Mouse (Mus musculus): ENCODE results near the gene Cmss1. TPM values are rescaled to one million over a fixed set of nuclear protein-coding genes. Genes with fewer than 3 reads are reported as not detected.

Gene Cmss1
- total and polyA plus RNA-seq, 2 experiments = 3.1 to 7.8 TPM

GRCm38 (mm10) chr16:57295216-57295934 lies 311.3 kb downstream of the Cmss1 start:
- Histone ChIP-seq H3K27ac (replicated peaks; ENCODE audit: insufficient read depth, low read depth, low read length) (no peak overlapping the region), H3K27me3 (ENCODE audit: control insufficient read depth, insufficient read depth, low read length) (no peaks in the 10 kb centered on the region), H3K9ac (ENCODE audit: low read depth, low read length) (no peak overlapping the region), H3K4me1 (ENCODE audit: control insufficient read depth, insufficient read depth, low read length) (no peaks in the 10 kb centered on the region), H3K4me3 (ENCODE audit: insufficient read depth, low read depth, low read length) (no peak overlapping the region), H3K79me2 (ENCODE audit: control insufficient read depth, insufficient read depth, low read length) (no peaks in the 10 kb centered on the region), H3K36me3 (ENCODE audit: control insufficient read depth, insufficient read depth, low read length) (no peaks in the 10 kb centered on the region)
- DNase-seq (ENCODE audit: extremely low read depth, low read depth, low spot score) = no peak
- WGBS = 82% methylated on average over 10 of the region's 10 CpGs
- no peak for TF ChIP-seq POLR2A (IDR thresholded peaks at IDR 0.05; ENCODE audit: extremely low read depth, insufficient read depth, low read length)
- no peak for TF ChIP-seq CTCF (IDR thresholded peaks at IDR 0.05; ENCODE audit: low read depth, low read length)

GRCm38 (mm10) chr16:57292765-57293164 lies 313.9 kb downstream of the Cmss1 start, which contains the start of gene Tmem30c:
Gene Tmem30c (minus strand): TSS chr16:57292865.
- no peak within 1 kb of the TSS for H3K27ac ChIP-seq (replicated peaks; ENCODE audit: insufficient read depth, low read depth, low read length)
- no peaks in the 10 kb centered on the region for H3K36me3 ChIP-seq (ENCODE audit: control insufficient read depth, insufficient read depth, low read length)
- TF ChIP-seq CTCF (IDR thresholded peaks at IDR 0.05; ENCODE audit: low read depth, low read length) = no peak
- TF ChIP-seq POLR2A (IDR thresholded peaks at IDR 0.05; ENCODE audit: extremely low read depth, insufficient read depth, low read length) = no peak
- H3K4me1 ChIP-seq (ENCODE audit: control insufficient read depth, insufficient read depth, low read length) = no peaks in the 10 kb centered on the region
- 77% methylated on average over 2 of the region's 2 CpGs for WGBS
- no peaks in the 10 kb centered on the region for H3K79me2 ChIP-seq (ENCODE audit: control insufficient read depth, insufficient read depth, low read length)
- no peak within 1 kb of the TSS for H3K9ac ChIP-seq (ENCODE audit: low read depth, low read length)
- no peaks in the 10 kb centered on the region for H3K27me3 ChIP-seq (ENCODE audit: control insufficient read depth, insufficient read depth, low read length)
- no peak within 1 kb of the TSS for H3K4me3 ChIP-seq (ENCODE audit: insufficient read depth, low read depth, low read length)
- DNase-seq (ENCODE audit: extremely low read depth, low read depth, low spot score) = no peak

- 69% methylated on average over 4 of the region's 4 CpGs for WGBS
- Histone ChIP-seq H3K4me3 (ENCODE audit: insufficient read depth, low read depth, low read length) (no peak overlapping the region), H3K4me1 (ENCODE audit: control insufficient read depth, insufficient read depth, low read length) (no peaks in the 10 kb centered on the region), H3K79me2 (ENCODE audit: control insufficient read depth, insufficient read depth, low read length) (no peaks in the 10 kb centered on the region), H3K9ac (ENCODE audit: low read depth, low read length) (no peak overlapping the region), H3K27me3 (ENCODE audit: control insufficient read depth, insufficient read depth, low read length) (no peaks in the 10 kb centered on the region), H3K36me3 (ENCODE audit: control insufficient read depth, insufficient read depth, low read length) (no peaks in the 10 kb centered on the region), H3K27ac (replicated peaks; ENCODE audit: insufficient read depth, low read depth, low read length) (no peak overlapping the region)
- TF ChIP-seq CTCF (IDR thresholded peaks at IDR 0.05; ENCODE audit: low read depth, low read length) (no peak), POLR2A (IDR thresholded peaks at IDR 0.05; ENCODE audit: extremely low read depth, insufficient read depth, low read length) (no peak)
- DNase-seq (ENCODE audit: extremely low read depth, low read depth, low spot score) = no peak
Measured at GRCm38 (mm10) chr16:57292296-57292695, 314.4 kb downstream of the Cmss1 start.

GRCm38 (mm10) chr16:57291696-57292095 lies 315.0 kb downstream of the Cmss1 start:
- no peak overlapping the region for H3K9ac ChIP-seq (ENCODE audit: low read depth, low read length)
- no peak for DNase-seq (ENCODE audit: extremely low read depth, low read depth, low spot score)
- no peak overlapping the region for H3K27ac ChIP-seq (replicated peaks; ENCODE audit: insufficient read depth, low read depth, low read length)
- no peaks in the 10 kb centered on the region for H3K27me3 ChIP-seq (ENCODE audit: control insufficient read depth, insufficient read depth, low read length)
- 91% methylated on average over 5 of the region's 5 CpGs for whole genome bisulfite sequencing
- H3K4me3 ChIP-seq (ENCODE audit: insufficient read depth, low read depth, low read length) = no peak overlapping the region
- H3K79me2 ChIP-seq (ENCODE audit: control insufficient read depth, insufficient read depth, low read length) = no peaks in the 10 kb centered on the region
- no peaks in the 10 kb centered on the region for H3K4me1 ChIP-seq (ENCODE audit: control insufficient read depth, insufficient read depth, low read length)
- H3K36me3 ChIP-seq (ENCODE audit: control insufficient read depth, insufficient read depth, low read length) = no peaks in the 10 kb centered on the region
- TF ChIP-seq CTCF (IDR thresholded peaks at IDR 0.05; ENCODE audit: low read depth, low read length) = no peak

- 88% methylated on average over 8 of the region's 8 CpGs for WGBS
- TF ChIP-seq CTCF (IDR thresholded peaks at IDR 0.05; ENCODE audit: low read depth, low read length) = no peak
- DNase-seq (ENCODE audit: extremely low read depth, low read depth, low spot score) = no peak
- no peaks in the 10 kb centered on the region for H3K4me1 ChIP-seq (ENCODE audit: control insufficient read depth, insufficient read depth, low read length)
- H3K27me3 ChIP-seq (ENCODE audit: control insufficient read depth, insufficient read depth, low read length) = no peaks in the 10 kb centered on the region
- no peak overlapping the region for H3K9ac ChIP-seq (ENCODE audit: low read depth, low read length)
- no peak overlapping the region for H3K27ac ChIP-seq (replicated peaks; ENCODE audit: insufficient read depth, low read depth, low read length)
- no peaks in the 10 kb centered on the region for H3K36me3 ChIP-seq (ENCODE audit: control insufficient read depth, insufficient read depth, low read length)
- H3K4me3 ChIP-seq (ENCODE audit: insufficient read depth, low read depth, low read length) = no peak overlapping the region
- H3K79me2 ChIP-seq (ENCODE audit: control insufficient read depth, insufficient read depth, low read length) = no peaks in the 10 kb centered on the region
Measured at GRCm38 (mm10) chr16:57281417-57281816, 325.2 kb downstream of the Cmss1 start.
